Mouse (Mus musculus): ENCODE data around the gene Prss16. TPM values are rescaled to one million over a fixed set of nuclear protein-coding genes. Genes with fewer than 3 reads are reported as not detected.

Prss16 gene
- polyA plus RNA-seq, 1 experiment from 2014 or later, result not detected

GRCm38 (mm10) chr13:22014411-22014845, 4.9 kb upstream of the Prss16 start:
- H3K4me1 ChIP-seq (replicated peaks), result no peaks in the 10 kb centered on the region
- H3K9ac ChIP-seq (replicated peaks), result no peak overlapping the region
- H3K9me3 ChIP-seq, result no peaks in the 10 kb centered on the region
- 12% methylated on average over 17 of the region's 17 CpGs for WGBS
- peak overlapping the region; percentile 3; the same call in 1 of the 2 replicates for H3K4me3 ChIP-seq (replicated peaks)
- no peak for ATAC-seq
- H3K4me2 ChIP-seq (replicated peaks), result no peak overlapping the region
- peaks cover 91% of the 10 kb centered on the region for H3K27me3 ChIP-seq
- H3K27ac ChIP-seq, result no peak overlapping the region
- H3K36me3 ChIP-seq, result no peaks in the 10 kb centered on the region

- H3K4me2 ChIP-seq (replicated peaks), result no peak overlapping the region
- WGBS, result 17% methylated on average over 13 of the region's 13 CpGs
- H3K9ac ChIP-seq (replicated peaks), result no peak overlapping the region
- no peak overlapping the region for H3K27ac ChIP-seq
- no peaks in the 10 kb centered on the region for H3K4me1 ChIP-seq (replicated peaks)
- H3K27me3 ChIP-seq, result peaks cover 91% of the 10 kb centered on the region
- H3K4me3 ChIP-seq (replicated peaks), result no peak overlapping the region
- no peak for ATAC-seq
- no peaks in the 10 kb centered on the region for H3K36me3 ChIP-seq
- no peaks in the 10 kb centered on the region for H3K9me3 ChIP-seq
Observed at GRCm38 (mm10) chr13:22013716-22014115, 4.2 kb upstream of the Prss16 start.

GRCm38 (mm10) chr13:22008707-22009106, 835 bp downstream of the Prss16 start:
- Histone ChIP-seq H3K27ac (no peak overlapping the region), H3K4me3 (replicated peaks) (no peak overlapping the region), H3K9me3 (no peaks in the 10 kb centered on the region), H3K27me3 (peaks cover 95% of the 10 kb centered on the region), H3K4me1 (replicated peaks) (peaks cover 19% of the 10 kb centered on the region), H3K9ac (replicated peaks) (no peak overlapping the region), H3K4me2 (replicated peaks) (no peak overlapping the region), H3K36me3 (no peaks in the 10 kb centered on the region)
- no peak for ATAC-seq
- 74% methylated on average over 3 of the region's 3 CpGs for WGBS

DNA sequence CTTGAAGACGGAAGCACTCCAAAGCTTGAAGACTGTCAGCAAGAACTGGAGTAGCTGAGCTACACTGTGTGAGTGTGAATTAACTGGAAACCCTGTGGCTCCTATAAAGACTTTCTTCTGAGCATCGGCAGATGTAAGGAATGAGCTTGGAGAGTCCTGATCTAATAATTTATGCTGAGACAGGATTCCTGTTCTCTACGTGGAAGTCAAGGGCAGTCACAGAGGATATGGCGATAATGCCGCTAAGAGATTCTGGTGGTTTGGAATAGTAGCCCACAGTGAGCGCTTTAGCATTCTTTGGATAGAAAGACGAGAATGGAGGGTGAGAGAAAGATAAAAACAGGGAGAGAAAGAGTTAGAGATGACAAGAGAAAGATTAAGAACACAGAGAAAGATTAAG, 1.7 kb downstream of the Prss16 start:
- WGBS, result 50% methylated on average over 7 of the region's 7 CpGs
- peaks cover 97% of the 10 kb centered on the region for H3K27me3 ChIP-seq
- H3K27ac ChIP-seq, result no peak overlapping the region

DNA sequence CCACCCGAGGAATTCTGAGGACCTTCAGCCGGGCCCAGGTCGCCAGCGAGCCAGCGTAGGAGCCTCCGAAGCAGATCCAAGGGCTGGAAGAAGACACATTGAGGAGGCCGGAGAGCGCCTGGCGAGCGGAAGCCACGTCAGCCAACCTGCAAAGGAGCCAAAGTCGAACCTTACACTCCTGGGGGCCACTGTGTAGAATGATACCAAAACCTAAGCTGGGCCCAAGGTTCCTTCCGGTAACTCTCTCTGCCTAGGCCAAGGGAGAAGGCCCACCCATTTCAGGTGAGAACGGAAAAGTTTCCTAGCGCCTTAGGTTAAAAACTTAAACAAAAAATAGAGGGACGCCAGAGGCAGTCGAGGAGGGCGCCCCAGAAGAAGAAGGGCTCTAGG, 2.4 kb downstream of the Prss16 start:
- WGBS, result 2% methylated on average over 18 of the region's 18 CpGs
- no peak overlapping the region for H3K27ac ChIP-seq
- no peak overlapping the region for H3K9ac ChIP-seq (replicated peaks)
- peaks cover 97% of the 10 kb centered on the region for H3K27me3 ChIP-seq
- H3K36me3 ChIP-seq, result no peaks in the 10 kb centered on the region
- no peaks in the 10 kb centered on the region for H3K9me3 ChIP-seq
- H3K4me2 ChIP-seq (replicated peaks), result peak overlapping the region; percentile 84
- no peak for ATAC-seq
- H3K4me3 ChIP-seq (replicated peaks), result peak overlapping the region; percentile 46
- H3K4me1 ChIP-seq (replicated peaks), result peaks cover 19% of the 10 kb centered on the region

More for the DNA sequence above, 1.7 kb downstream of the Prss16 start:
- Histone ChIP-seq H3K4me2 (replicated peaks) (no peak overlapping the region), H3K36me3 (no peaks in the 10 kb centered on the region), H3K4me3 (replicated peaks) (no peak overlapping the region), H3K9ac (replicated peaks) (no peak overlapping the region), H3K9me3 (no peaks in the 10 kb centered on the region), H3K4me1 (replicated peaks) (peaks cover 19% of the 10 kb centered on the region)
- ATAC-seq, result no peak

DNA sequence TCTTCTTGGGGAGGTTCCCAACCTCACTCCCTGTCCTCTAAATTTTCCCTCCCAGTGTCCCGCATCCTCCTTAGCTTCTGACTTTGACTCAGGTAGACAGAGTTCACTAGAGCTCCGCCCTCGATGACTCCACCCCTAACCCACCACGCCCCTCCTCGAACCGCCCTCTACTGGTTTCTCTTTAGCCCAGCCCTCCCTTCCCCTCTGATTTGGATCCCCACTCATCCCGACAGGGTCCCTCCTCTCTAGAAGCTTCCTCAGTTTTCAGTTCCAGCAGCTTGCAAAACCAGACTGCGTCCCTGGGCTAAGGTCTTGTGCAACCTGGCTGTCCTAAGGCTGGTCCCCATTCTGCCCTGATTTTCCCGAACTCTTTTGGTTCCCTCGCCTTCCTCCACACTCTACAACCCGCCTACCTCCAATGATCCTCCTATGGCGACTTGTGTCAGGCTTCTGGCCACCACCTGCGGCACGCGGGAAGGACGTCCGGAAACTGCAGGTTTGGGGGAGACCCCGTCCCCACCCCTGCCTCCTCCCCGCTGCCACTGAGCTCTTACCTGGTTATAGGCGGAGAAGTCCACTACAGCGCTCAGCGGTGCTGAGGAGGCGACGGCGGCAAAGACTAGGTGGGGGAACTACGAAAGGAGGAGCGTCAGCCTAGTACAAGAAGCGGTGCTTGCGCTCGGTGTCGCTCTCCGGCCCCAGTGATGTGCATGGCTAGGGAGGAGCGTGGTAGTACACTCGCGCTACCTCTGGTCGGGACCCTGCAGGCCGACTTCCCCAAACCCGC, 3.0 kb downstream of the Prss16 start:
- peaks cover 19% of the 10 kb centered on the region for H3K4me1 ChIP-seq (replicated peaks)
- H3K9ac ChIP-seq (replicated peaks), result peak overlapping the region; percentile 57
- peaks cover 99% of the 10 kb centered on the region for H3K27me3 ChIP-seq
- ATAC-seq, result peak; percentile 81
- WGBS, result under 1% methylated on average over 38 of the region's 38 CpGs
- no peaks in the 10 kb centered on the region for H3K36me3 ChIP-seq
- H3K9me3 ChIP-seq, result no peaks in the 10 kb centered on the region
- peak overlapping the region; percentile 84 for H3K4me2 ChIP-seq (replicated peaks)
- H3K4me3 ChIP-seq (replicated peaks), result peak overlapping the region; percentile 46
- H3K27ac ChIP-seq, result no peak overlapping the region

- H3K27ac ChIP-seq, result no peak overlapping the region
- peaks cover 100% of the 10 kb centered on the region for H3K27me3 ChIP-seq
- H3K4me2 ChIP-seq (replicated peaks), result peak overlapping the region; percentile 84
- peaks cover 19% of the 10 kb centered on the region for H3K4me1 ChIP-seq (replicated peaks)
- H3K9ac ChIP-seq (replicated peaks), result peak overlapping the region; percentile 57
- peak; percentile 81 for ATAC-seq
- H3K4me3 ChIP-seq (replicated peaks), result peak overlapping the region; percentile 46
- H3K36me3 ChIP-seq, result no peaks in the 10 kb centered on the region
- H3K9me3 ChIP-seq, result no peaks in the 10 kb centered on the region
- WGBS, result under 1% methylated on average over 45 of the region's 45 CpGs
Observed at GRCm38 (mm10) chr13:22005605-22006333, 3.8 kb downstream of the Prss16 start.

- no peak overlapping the region for H3K27ac ChIP-seq
- H3K9ac ChIP-seq (replicated peaks), result no peak overlapping the region
- no peak overlapping the region for H3K4me2 ChIP-seq (replicated peaks)
- no peak for ATAC-seq
- 27% methylated on average over 5 of the region's 5 CpGs for WGBS
- H3K4me1 ChIP-seq (replicated peaks), result peaks cover 15% of the 10 kb centered on the region
- H3K9me3 ChIP-seq, result no peaks in the 10 kb centered on the region
- no peak overlapping the region for H3K4me3 ChIP-seq (replicated peaks)
- no peaks in the 10 kb centered on the region for H3K36me3 ChIP-seq
- peaks cover 100% of the 10 kb centered on the region for H3K27me3 ChIP-seq
Observed at GRCm38 (mm10) chr13:22001823-22002222, 7.7 kb downstream of the Prss16 start.

DNA sequence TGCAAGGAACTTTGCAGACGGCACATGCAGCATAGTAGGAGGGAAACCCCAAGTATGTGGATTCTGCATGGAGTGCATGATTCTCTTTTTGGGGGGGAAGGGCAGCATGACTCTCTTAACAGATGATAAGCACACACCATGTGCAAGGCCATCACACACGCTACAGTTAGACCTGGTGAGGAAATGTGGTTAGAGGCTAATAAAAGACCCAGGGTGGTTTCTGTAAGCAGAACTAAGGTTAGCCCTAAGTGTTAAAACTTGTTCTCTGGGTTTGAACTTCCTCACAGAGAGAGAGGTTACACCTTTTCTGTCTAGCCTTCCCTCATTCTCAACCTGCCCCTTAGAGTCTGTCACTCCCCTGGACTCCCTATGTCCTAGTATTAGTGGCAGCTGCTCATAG, 8.2 kb downstream of the Prss16 start:
- H3K4me2 ChIP-seq (replicated peaks), result no peak overlapping the region
- H3K4me1 ChIP-seq (replicated peaks), result peaks cover 10% of the 10 kb centered on the region
- no peak for ATAC-seq
- peaks cover 100% of the 10 kb centered on the region for H3K27me3 ChIP-seq
- H3K27ac ChIP-seq, result no peak overlapping the region
- no peaks in the 10 kb centered on the region for H3K36me3 ChIP-seq
- 65% methylated on average over 2 of the region's 2 CpGs for WGBS
- no peak overlapping the region for H3K9ac ChIP-seq (replicated peaks)
- H3K9me3 ChIP-seq, result no peaks in the 10 kb centered on the region
- H3K4me3 ChIP-seq (replicated peaks), result no peak overlapping the region

DNA sequence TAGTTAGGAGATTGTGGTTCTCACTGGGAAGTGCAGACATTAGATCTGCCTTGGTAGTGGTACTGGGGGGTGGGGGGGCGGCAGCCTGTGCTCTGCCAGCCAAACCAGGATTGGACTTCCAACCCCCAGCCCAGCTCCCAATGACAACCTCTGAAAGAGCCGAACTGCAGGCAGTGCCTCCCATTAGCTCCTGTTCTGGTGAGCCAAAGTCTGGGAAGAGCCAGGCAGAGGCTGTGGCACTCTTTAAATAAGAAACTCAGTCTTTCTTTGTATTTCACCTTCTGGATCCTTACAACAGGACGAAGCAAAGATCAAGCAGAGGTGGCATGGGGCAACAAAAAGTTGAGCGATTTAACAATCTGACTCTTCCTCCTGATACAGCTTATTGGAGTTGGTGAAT, 10.4 kb downstream of the Prss16 start:
- Histone ChIP-seq H3K4me3 (replicated peaks) (no peak overlapping the region), H3K4me2 (replicated peaks) (no peak overlapping the region), H3K9ac (replicated peaks) (no peak overlapping the region), H3K9me3 (no peaks in the 10 kb centered on the region), H3K27me3 (peaks cover 98% of the 10 kb centered on the region), H3K27ac (no peak overlapping the region), H3K36me3 (no peaks in the 10 kb centered on the region), H3K4me1 (replicated peaks) (peaks cover 8% of the 10 kb centered on the region; the same call in 1 of the 2 replicates)
- ATAC-seq, result no peak
- 34% methylated on average over 4 of the region's 4 CpGs for WGBS

GRCm38 (mm10) chr13:21998412-21998811, 11.1 kb downstream of the Prss16 start:
- no peaks in the 10 kb centered on the region for H3K36me3 ChIP-seq
- H3K4me3 ChIP-seq (replicated peaks), result no peak overlapping the region
- H3K4me1 ChIP-seq (replicated peaks), result peaks cover 8% of the 10 kb centered on the region; the same call in 1 of the 2 replicates
- H3K9me3 ChIP-seq, result no peaks in the 10 kb centered on the region
- no peak overlapping the region for H3K27ac ChIP-seq
- 19% methylated on average over 3 of the region's 3 CpGs for WGBS
- ATAC-seq, result no peak
- H3K4me2 ChIP-seq (replicated peaks), result no peak overlapping the region
- peaks cover 98% of the 10 kb centered on the region for H3K27me3 ChIP-seq
- H3K9ac ChIP-seq (replicated peaks), result no peak overlapping the region

- Histone ChIP-seq H3K4me3 (replicated peaks) (no peak overlapping the region), H3K9ac (replicated peaks) (no peak overlapping the region), H3K4me2 (replicated peaks) (no peak overlapping the region), H3K27ac (no peak overlapping the region), H3K27me3 (peaks cover 95% of the 10 kb centered on the region), H3K4me1 (replicated peaks) (peaks cover 8% of the 10 kb centered on the region; the same call in 1 of the 2 replicates), H3K9me3 (no peaks in the 10 kb centered on the region), H3K36me3 (no peaks in the 10 kb centered on the region)
- 4% methylated on average over 4 of the region's 4 CpGs for WGBS
- no peak for ATAC-seq
Observed at GRCm38 (mm10) chr13:21997821-21998220, 11.7 kb downstream of the Prss16 start.
